Mouse (Mus musculus) lung, adult 2 months (tissue): ENCODE data around the gene Tada1. TPM values are rescaled to one million over a fixed set of nuclear protein-coding genes. Genes with fewer than 3 reads are reported as not detected.

ENCODE experiments used
- DNase-seq: peaks from one replicate; pipeline ENCODE4 v3.0.0; 2022
- H3K4me1 ChIP-seq: fragments of 200-500 bp; 2 replicates; pipeline ENCODE4 v1.6.1; 2011; ENCODE audit warnings: low read length; ENCODE audit not compliant: control insufficient read depth, insufficient read depth
- H3K4me3 ChIP-seq: fragments of 200-500 bp; replicated peaks from 2 replicates; pipeline ENCODE3; 2011; ENCODE audit warnings: low read depth, mild to moderate bottlenecking, control low read depth, low read length; ENCODE audit errors: extremely low read depth
- CTCF ChIP-seq: fragments of 200-500 bp; IDR thresholded peaks from 2 replicates; pipeline ENCODE4 v1.5.1; 2011; ENCODE audit warnings: mild to moderate bottlenecking, low read length, control low read depth; ENCODE audit not compliant: insufficient read depth
- POLR2A ChIP-seq: fragments of 200-500 bp; IDR thresholded peaks from 2 replicates; pipeline ENCODE4 v1.6.1; 2011; ENCODE audit warnings: low read depth, mild to moderate bottlenecking, control low read depth, low read length, borderline replicate concordance; ENCODE audit errors: extremely low read depth
- WGBS: fragments of 180-500 bp; shearing (Covaris S2); methylation state at CpG from one replicate; pipeline ENCODE4 v1.1.7; 2018; 5-methylcytosine and 5-hydroxymethylcytosine counted together
- polyA plus RNA-seq: library from polyadenylated mRNA; depleted of rRNA; stranded (reverse); fragments of >200 nt; gene quantifications from 2 replicates; pipeline ENCODE4 v1.2.3, GENCODE M21; 2012; rRNA removed

The Tada1 gene
- polyA plus RNA-seq, 1 experiment: 14.3 TPM

DNA sequence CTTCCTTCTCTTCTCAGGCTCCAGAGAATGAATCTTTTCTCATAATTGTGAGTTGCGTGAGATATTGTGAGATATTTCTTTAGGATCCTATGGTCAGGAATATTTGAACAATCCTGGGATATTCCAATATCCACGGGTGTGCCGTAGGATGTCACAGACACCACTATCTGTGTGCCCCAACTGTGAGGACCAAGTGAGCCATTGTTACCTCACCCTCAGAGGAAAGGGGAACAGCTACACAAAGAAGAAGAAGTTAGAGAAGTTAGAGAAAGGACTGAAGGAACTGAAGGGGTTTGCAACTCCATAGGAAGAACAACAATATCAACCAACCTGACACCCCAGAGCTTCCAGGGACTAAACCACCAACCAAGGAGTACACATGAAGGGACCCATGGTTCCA is 63.1 kb downstream of the Tada1 start:
- Histone ChIP-seq H3K4me1 (no peaks in the 10 kb centered on the region), H3K4me3 (no peak overlapping the region)
- TF ChIP-seq CTCF (no peak), POLR2A (no peak)
- no peak for DNase-seq
- WGBS: 84% methylated on average over 3 of the region's 3 CpGs

Other genes starting within 250 kb of the Tada1 start
- 0.04 and 2.6 TPM in 2 replicates for gene Gpa33, start 248.9 kb upstream of the Tada1 start, polyA plus RNA-seq
- gene Mael, start 140.3 kb upstream of the Tada1 start, polyA plus RNA-seq: not detected in 2 replicates
- 1.1 and 2.3 TPM in 2 replicates for gene Ildr2, start 125.0 kb upstream of the Tada1 start, polyA plus RNA-seq
- 4.2 and 6.3 TPM in 2 replicates for gene Pogk, start 30.8 kb downstream of the Tada1 start, polyA plus RNA-seq
- gene Gm4846, start 118.5 kb downstream of the Tada1 start, polyA plus RNA-seq: not detected in 2 replicates